Mouse (Mus musculus): Measurements from ENCODE around the gene Slc22a2. TPM values are rescaled to one million over a fixed set of nuclear protein-coding genes. Genes with fewer than 3 reads are reported as not detected.

The Slc22a2 gene
- polyA plus RNA-seq, 1 experiment = 3.6 TPM

Other genes starting within 250 kb of the Slc22a2 start
- gene Plg, start 205.5 kb upstream of the Slc22a2 start, polyA plus RNA-seq (2012; ENCODE audit: insufficient read depth, insufficient read length, missing spikeins) = 1.1 TPM in 1 of 2 replicates, not detected in the other
- gene Slc22a3, start 76.4 kb upstream of the Slc22a2 start, polyA plus RNA-seq (2012; ENCODE audit: insufficient read depth, insufficient read length, missing spikeins) = 24.6 and 33.8 TPM in 2 replicates
- gene Slc22a1, start 91.7 kb downstream of the Slc22a2 start, polyA plus RNA-seq (2012; ENCODE audit: insufficient read depth, insufficient read length, missing spikeins) = not detected in 2 replicates
- gene Igf2r, start 185.5 kb downstream of the Slc22a2 start, polyA plus RNA-seq (2012; ENCODE audit: insufficient read depth, insufficient read length, missing spikeins) = 15.7 and 16.3 TPM in 2 replicates